Mouse (Mus musculus): ENCODE results near the gene Coa3.

The Coa3 gene

DNA sequence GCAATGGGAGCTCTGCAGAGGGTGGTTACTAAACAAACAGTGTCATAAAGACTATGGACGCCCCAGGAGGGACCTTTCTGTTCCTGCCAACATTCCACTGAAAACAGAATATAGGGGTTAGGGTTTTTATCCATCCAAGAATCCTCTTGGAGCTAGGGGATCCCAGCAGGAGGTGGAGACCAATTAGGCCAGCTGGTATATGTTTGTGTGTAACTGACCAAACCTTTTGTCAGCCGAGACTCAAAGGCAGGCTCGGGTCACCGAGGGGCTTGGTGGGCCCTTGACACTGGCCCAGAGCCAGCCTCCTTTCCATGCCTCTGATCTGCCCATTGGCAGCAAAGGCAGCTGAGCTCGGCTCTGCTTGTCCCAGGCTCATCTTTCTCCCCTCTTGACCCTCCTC, 4.0 kb upstream of the Coa3 start:
- DNase-seq (ENCODE audit: low spot score in 2 of 2) = no peak

DNA sequence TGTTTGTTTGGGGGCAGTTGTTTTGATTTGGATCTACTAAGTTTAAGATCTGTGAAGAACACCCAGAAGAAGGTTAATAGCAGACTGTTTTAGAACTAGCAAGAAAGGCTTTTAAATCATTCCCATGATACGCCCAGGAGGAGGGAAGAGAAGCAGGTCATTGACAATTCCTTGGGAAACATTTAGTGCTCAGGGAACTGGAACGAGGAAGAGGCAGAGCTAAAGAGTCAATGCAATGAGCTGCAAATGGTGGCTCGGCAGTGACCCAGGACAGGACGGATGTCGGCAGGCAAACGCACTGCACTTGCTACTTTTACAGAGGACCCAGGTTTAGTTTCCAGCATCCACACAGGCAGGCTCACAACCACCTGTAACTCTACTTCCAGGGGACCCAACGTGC, 1.9 kb upstream of the Coa3 start:
- DNase-seq (ENCODE audit: low spot score in 2 of 2) = no peak

DNA sequence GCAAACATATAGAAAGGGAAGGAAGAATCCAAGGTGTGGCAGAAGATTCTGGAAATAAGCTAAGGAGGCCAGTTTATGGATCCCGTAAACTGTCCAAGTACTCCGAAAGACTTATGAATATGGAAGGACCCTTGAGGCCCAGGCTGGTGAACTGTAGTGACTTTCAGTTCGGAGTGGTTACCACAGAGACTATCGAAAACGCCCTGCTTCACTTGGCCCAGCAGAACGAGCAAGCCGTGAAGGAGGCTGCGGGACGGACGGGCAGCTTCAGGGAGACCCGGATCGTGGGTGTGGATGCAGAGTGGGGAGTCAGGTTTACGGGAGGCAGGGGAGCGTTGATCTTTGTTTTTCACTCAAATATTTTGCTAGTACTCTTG, 267 bp upstream of the Coa3 start:
- no peak for DNase-seq (ENCODE audit: low spot score in 2 of 2)

DNA sequence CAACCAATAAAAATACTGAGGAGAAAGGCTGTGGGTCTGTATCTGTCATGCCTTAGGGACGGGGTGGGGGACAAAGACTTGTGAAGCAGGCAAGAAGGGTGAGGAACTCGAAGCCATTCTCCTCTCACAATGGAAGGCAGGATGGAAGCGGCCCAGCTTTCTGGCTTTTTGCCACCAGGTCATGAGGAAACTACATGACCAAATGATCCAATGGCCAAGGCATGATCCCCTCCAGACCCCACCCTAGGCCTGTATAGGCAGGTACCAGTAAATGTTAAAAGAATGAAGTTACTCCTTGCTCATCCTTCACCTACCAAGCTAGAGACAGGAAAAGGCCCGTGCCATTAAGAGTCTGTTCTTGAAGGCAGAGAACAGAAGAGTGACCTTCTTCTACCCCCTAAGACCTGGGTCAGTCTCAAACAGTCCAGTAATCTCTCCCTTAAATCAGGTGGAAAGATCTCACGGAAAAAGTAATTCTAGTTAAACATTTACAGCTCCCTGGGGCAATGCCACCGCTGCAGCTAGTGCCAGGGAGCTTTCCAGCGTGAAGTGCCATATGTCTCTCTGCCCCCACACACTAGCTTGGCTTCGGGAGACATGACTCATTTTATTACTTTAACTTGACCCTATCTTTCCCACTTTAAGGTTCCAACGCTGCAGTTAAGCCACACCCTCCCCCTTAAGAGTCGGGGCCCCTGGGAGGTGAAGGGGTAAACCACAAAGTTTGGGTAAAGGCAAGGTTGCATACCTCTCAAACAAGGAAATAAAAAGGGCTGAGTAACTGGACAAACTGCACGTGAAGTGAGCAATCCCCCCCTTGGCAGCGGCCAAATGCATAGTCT, 1.3 kb downstream of the Coa3 start:
- DNase-seq (ENCODE audit: low spot score in 2 of 2) = no peak

DNA sequence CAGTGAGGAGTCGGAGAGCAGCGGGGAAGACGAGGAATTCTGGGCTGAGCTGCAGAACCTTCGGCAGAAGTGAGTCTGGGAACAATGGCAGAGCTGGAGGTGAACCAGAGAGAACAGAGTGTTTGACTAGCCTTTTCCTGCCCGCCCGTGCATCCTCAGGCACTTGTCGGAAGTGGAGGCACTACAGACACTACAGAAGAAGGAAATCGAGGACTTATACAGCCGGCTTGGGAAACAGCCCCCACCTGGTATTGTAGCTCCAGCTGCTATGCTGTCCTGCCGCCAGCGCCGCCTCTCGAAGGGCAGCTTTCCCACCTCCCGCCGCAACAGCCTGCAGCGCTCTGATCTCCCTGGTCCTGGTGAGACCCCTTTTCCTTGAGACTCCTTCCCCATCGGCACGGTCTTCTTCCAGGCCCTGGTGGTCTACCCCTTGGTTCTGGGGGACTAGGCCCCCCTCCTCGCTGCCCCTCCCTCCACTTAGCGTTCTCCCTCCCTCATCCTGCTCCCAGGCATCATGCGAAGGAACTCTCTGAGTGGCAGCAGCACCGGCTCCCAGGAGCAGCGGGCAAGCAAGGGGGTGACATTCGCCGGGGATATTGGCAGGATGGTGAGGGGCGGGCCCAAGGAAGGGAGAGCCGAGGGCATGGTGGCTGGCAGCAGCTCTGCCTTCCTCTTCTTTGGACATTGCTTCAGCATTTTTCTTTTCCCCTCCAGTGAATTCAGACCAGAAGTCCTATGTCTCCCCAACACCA, 2.4 kb downstream of the Coa3 start:
- DNase-seq (ENCODE audit: low spot score in 2 of 2) = no peak

DNA sequence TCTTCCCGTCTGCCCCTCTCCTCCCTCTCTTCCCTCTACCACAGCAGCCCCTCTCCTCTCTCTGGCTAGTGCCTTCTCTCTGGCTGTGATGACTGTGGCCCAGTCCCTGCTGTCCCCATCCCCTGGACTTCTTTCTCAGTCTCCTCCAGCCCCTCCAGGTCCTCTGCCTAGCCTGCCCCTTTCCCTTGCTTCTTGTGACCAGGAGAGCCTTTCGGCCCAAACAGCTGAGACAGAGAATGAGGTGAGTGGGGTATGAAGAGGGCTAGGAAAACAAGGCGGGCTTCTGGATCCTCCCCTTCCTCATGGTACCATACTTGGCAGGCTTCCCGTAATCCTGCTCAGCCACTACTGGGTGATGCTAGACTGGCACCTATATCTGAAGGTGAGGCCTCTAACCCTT, 3.6 kb downstream of the Coa3 start:
- DNase-seq (ENCODE audit: low spot score in 2 of 2) = no peak

DNA sequence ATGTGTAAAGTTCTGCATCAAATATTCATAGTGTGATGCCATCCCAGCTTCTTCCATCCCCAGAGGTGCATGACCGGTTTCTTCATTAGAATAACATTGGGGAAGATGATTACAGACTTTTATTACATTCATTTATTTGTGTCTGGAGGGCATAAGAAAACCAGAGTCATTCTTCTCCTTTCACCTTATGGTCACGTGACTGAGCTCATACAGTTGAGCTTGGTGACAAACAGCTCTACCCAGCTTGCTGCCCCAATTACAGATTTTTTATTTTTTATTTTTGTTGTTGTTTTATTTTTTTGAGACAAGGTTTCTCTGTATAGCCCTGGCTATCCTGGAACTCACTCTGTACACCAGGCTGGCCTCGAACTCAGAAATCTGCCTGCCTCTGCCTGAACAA, 6.5 kb downstream of the Coa3 start:
- no peak for DNase-seq (ENCODE audit: low spot score in 2 of 2)

DNA sequence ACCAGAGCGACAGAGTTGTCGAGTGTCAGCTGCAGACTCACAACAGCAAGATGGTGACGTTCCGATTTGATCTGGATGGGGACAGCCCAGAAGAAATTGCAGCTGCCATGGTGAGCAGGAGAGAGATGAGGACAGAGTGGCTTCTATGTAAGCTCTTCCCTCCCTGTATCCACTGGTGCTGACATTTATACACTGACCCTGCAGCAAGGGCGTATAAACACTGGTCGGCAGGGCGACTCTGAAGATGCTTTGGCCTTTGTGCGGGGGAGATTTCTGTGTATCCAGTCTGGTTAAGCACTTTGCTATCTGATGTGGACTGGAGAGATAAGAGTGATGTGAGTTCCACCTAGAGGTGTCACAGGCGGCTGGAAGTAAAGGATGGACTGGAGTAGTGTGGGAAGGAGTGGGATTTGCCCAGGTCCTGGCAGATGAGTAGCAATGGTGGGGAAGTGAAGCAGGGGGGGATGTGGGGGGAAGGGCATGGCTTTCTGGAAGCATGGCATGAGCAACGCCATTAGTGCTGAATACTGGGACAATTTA, 9.3 kb downstream of the Coa3 start:
- no peak for DNase-seq (ENCODE audit: low spot score in 2 of 2)

DNA sequence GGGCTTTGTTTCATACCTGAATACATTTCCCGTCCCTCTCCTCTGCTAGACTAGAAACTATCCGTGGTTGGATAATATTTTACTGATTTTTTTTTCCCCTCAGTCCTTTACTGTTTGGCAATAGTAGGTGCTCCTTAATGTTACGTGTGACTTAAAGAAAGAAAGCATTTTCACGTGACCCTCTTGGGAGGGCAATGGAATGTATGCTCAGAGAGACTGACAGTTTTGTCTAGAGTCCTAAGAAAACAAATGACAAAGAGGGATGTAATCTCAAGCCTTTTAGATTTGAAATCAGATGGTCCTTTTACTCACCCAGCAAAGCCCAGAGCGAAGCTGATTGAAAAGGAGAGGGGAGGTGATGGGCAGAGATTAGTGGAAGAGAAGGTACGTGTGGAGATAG, 13.0 kb downstream of the Coa3 start:
- DNase-seq (ENCODE audit: low spot score in 2 of 2) = no peak

DNA sequence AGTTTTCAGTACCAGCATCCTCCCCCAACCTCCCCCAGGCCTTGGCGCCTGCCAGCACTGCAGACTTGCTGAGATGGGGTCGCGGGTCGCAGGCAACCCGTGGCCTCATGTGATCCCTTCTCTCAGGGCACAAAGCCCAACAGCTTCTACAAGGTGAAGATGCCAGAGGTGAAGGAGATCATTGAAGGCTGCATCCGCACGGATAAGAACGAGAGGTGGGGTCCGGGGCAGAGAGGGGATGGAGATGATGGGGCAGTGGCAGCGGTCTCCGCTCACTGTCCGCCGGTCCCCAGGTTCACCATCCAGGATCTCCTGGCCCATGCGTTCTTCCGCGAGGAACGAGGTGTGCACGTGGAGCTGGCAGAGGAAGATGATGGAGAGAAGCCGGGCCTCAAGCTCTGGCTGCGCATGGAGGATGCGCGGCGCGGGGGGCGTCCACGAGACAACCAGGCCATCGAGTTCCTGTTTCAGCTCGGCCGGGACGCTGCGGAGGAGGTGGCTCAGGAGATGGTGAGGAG, 13.9 kb downstream of the Coa3 start:
- no peak for DNase-seq (ENCODE audit: low spot score in 2 of 2)

DNA sequence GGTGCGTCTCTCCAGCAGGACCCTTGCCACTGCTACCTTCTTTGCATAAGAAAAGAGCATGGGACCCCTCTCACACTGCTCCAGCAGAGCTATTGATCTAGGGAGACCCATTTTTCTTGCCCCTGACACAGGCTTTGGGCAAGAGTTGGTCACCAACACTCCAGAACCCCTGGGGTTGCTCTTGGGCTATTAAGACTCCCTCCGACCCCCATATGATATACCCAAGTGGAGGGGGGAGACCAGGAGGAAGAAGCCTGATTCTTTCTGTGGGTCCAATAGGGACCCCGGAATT, 15.0 kb downstream of the Coa3 start:
- DNase-seq (ENCODE audit: low spot score in 2 of 2) = no peak

DNA sequence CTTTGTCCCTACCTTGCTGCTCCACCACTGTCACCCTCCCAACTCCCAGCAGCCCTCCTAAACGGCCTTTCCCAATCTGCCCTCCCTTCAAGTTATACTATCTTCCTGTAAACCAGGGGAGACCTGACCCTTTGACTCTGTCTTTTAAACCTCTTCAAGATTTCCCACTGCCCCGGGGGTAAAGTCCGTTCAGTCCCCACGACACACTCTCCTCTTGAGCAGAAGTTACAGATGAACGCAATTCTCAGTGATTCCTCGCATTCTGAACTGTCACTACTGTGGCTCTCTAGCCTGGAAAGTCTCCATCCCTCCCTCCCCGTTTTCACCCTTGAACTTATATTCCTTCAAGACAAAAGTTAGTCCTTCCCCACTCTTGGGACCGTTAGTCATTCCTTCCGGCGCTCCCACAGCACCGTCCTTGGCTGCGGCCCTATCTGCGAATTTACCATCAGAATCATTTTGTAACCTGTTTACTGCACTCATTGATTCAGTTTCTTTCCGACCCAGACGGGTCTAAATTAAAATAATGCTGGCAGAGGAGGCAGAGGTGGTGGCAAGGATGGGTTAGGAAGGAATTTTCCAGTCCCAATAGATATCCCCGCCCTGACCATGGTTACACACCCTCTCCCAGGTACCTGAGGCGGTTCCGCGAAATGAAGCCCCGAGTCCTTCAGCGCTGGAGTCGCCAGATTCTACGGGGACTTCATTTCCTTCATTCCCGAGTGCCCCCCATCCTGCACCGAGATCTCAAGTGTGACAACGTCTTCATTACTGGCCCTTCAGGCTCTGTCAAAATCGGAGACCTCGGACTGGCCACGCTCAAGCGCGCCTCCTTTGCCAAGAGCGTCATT, 15.6 kb downstream of the Coa3 start:
- no peak for DNase-seq (ENCODE audit: low spot score in 2 of 2)

DNA sequence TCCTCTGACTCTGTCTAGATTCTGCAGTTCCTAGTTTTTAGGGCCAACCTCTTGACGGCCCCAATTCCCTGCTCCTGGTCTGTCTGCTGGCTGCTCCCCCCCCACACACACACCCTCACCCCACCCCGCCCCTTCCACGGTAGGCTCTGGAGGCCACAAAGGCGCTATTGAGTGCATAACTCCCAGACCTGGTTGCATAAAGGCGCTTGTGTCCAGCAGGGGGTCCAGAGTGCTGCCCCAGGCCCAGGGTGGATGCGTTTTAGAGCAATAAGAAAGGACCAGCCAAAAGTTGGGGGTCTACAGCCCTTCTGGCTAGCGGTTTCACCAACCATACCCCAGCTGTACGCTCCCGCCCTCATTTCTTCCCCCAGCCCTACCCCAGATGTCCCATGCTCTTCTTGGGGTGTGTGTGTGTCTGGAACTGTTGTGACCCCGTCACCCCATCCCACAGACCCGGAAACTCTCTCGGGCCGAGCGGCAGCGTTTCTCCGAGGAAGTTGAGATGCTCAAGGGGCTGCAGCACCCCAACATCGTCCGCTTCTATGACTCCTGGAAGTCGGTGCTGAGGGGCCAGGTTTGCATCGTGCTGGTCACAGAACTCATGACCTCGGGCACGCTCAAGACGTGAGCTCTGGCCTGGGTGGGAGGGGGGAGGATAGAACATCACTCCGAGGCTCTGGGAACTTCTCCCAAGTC, 16.5 kb downstream of the Coa3 start:
- no peak for DNase-seq (ENCODE audit: low spot score in 2 of 2)

DNA sequence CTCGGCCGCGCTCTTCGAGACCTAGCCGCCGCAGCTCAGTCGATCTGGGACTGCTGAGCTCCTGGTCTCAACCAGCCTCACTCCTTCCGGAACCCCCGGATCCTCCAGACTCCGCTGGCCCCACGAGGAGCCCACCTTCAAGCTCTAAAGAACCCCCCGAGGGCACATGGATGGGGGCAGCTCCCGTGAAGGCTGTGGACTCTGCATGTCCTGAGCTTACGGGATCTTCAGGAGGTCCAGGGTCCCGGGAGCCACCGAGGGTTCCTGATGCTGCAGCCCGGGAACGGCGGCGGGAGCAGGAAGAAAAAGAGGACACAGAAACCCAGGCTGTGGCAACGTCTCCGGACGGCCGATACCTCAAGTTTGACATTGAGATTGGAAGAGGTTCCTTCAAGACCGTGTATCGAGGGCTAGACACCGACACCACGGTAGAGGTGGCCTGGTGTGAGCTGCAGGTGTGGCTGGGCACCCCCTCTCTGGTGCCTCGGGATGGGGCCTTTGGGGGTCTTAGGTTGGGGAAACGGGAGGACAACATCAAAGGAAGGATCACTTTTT, 18.0 kb downstream of the Coa3 start:
- DNase-seq (ENCODE audit: low spot score in 2 of 2) = no peak

DNA sequence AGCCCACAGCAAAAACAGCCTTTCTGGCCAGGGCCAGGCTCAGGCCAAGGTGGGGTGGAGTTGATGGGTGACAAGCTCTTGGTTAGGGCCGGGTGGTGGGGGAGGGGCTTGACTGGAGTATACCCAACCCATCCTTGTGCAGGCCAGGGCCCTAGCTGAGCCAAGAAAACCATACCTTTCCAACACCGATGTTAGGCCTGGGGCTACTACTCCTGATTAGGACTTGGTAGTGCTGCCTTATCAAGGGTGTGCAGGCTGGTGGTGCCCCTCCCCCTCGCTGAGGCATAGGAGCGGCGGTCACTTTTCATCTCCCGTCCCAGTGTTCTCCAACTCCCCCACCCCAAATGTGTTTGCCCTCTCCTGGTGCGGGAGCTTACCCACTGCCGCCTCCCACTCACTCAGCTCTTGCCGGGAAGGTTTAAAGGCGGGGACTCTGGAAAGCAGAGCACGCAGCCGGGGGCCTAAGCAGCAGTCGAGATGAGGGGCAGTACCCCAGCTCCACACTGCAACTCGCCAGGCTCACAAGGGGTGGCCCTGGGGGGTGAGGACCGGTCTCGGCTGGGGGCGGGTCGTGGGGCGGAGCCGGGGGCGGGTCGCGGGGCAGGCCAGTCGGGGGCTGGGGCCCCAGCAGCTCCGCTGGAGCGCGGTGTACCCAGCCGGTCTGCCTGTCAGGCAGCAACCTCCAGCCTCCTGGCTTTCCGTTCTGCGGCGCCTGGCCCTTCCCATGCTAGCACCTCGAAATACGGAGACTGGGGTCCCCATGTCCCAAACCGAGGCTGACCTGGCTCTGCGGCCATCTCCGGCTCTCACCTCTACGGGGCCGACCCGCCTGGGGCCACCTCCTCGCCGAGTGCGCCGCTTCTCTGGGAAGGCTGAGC, 18.7 kb downstream of the Coa3 start, which contains the start of gene Wnk4:
Gene Wnk4 (plus strand): TSS at position 620 of the 878 bp plus-strand sequence.
- DNase-seq (ENCODE audit: low spot score in 2 of 2) = peak; percentile 28 to 34

DNA sequence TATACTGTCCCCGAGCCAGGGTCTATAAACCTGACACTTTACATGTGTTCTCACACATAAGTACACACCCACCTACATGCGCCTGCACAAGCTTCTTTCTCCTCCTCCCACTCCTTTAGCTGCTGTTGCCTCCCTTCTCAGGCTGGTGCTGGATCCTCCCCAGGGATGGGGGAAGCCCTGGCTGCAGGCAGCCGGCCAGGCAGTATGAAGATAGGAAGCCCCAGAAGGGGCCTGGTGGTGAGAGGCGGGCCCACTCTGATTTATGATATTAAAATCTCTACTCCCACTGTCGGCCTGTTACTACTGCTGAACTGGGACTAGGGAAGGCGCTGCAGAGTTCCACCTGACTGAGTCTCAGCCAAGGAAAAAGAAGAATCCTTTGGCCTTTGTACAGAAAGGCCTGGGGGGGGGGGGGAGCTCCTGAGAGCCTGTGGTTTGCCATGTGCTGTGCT, 19.6 kb downstream of the Coa3 start:
- DNase-seq (ENCODE audit: low spot score in 2 of 2) = no peak

DNA sequence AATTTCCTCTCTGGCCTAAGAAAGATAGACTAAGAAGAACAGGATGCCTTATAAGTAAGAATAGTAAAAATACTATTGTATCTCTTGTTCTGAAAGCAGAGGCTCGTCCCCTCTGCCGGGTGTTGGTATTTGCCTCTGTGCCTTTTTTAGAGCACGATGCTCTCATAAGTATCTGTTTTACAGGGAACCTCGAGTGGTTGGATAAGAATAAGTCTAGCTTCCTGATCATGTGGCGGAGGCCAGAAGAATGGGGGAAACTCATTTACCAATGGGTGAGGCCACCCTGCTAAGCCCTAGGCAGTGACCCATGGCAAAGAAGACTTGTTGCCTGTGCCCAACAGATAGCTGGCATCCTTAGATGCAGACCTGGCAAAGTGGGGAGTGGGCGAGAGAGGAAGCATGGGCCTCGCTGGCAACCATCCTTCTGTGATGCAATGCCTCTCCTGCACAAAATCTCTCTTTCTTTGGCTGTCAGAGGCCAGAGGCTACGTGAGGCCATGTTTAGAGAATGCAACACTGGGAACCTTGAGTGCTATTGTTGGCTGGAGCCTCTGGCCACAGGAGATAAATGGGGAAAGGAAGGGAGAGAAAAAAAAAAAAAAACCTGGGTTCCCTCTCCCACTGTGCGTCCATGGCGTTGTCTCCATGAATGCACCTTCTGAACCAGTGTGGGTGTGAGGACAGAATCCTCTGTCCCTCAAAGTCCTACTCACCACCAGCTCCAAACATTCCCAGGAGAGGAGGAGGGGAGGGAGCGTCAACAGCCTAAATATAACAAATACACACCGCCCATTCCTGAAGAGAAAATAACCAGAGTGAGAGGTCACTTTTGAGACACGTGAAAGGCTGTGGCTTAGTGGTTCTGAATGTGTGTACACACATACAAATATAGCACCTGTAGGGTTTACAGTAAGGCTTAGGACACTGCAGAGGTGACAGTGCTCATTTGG, 22.8 kb downstream of the Coa3 start:
- DNase-seq (ENCODE audit: low spot score in 2 of 2) = no peak

DNA sequence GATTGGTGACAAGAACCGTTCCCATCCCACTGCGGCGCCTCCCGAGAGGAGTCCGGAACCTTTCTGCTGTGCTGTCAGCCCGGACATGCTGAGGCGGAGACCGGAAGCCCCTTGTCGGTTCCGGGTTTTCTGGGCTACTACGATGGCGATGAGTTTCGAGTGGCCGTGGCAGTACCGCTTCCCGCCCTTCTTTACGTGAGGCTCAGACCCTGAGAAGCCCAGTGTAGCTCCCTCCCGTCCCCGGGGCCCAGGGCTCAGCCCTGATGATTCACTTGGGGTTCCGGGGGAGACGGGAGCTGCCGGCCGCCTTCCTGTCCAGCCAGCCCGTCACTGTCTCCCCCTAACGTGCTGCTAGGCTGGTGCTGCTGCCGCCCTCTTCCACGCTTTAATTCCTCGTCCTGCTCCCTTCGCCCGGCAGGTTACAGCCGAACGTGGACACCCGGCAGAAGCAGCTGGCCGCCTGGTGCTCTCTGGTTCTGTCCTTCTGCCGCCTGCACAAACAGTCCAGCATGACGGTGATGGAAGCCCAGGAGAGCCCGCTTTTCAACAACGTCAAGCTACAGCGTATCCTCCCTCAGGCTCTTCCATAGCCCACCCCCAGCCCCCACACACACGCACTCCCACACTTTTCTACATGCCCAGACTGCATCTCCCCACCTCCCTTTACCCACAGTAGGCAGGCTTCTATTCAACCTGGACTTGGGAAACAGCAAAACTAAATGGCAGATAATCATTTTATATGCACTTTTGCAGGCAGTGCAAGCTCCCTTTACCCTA, 25.1 kb downstream of the Coa3 start, which contains the start of gene Vps25:
Gene Vps25 (plus strand): TSS at position 95 of the 777 bp plus-strand sequence.
- peak; percentile 60 to 83 for DNase-seq (ENCODE audit: low spot score in 2 of 2)

Measured in cerebellum, postnatal 4 days (tissue).